Mouse (Mus musculus) hindbrain, embryonic 13.5 days (tissue): ENCODE measurements at regions not wholly inside any gene's neighbourhood (a gene's known extent, or its start where the extent isn't known, plus 50 kb on each side); places are given as distances from the start of the nearest gene placed in this dataset.

ENCODE experiments used
- ATAC-seq: fragments of 200-750 bp; cut with Nextera tagmentation; 2 replicates; pipeline ENCODE4 v1.8.0; 2017; ENCODE audit warnings: moderate TSS enrichment; ENCODE audit not compliant: low FRiP score
- H3K27ac ChIP-seq: fragments of 300-500 bp; sonication (generic); 2 replicates; pipeline ENCODE4 v1.5.1; 2015; ENCODE audit warnings: inconsistent platforms, mild to moderate bottlenecking, moderate library complexity
- H3K27me3 ChIP-seq: fragments of 300-500 bp; sonication (generic); 2 replicates; pipeline ENCODE4 v1.6.1; 2015; ENCODE audit warnings: mild to moderate bottlenecking, inconsistent platforms
- H3K36me3 ChIP-seq: fragments of 300-500 bp; sonication (generic); 2 replicates; pipeline ENCODE4 v1.6.1; 2015; ENCODE audit warnings: mild to moderate bottlenecking, inconsistent platforms
- H3K4me1 ChIP-seq: fragments of 300-500 bp; sonication (generic); replicated peaks from 2 replicates; pipeline ENCODE4 v1.6.1; 2015; ENCODE audit warnings: inconsistent platforms
- H3K4me2 ChIP-seq: fragments of 300-500 bp; sonication (generic); 2 replicates; pipeline ENCODE4 v1.6.1; 2015; ENCODE audit warnings: inconsistent platforms, mild to moderate bottlenecking, moderate library complexity
- H3K4me3 ChIP-seq: fragments of 300-500 bp; sonication (generic); 2 replicates; pipeline ENCODE4 v1.5.1; 2015; ENCODE audit warnings: mild to moderate bottlenecking, inconsistent platforms
- H3K9ac ChIP-seq: fragments of 300-500 bp; sonication (generic); 2 replicates; pipeline ENCODE4 v1.6.1; 2015; ENCODE audit warnings: mild to moderate bottlenecking, inconsistent platforms
- H3K9me3 ChIP-seq: fragments of 300-500 bp; sonication (generic); 2 replicates; pipeline ENCODE4 v1.6.1; 2016; ENCODE audit warnings: inconsistent platforms
- WGBS: fragments of 180-500 bp; shearing (Covaris S2); methylation state at CpG from one replicate; pipeline ENCODE4 v1.1.7; 2015; 5-methylcytosine and 5-hydroxymethylcytosine counted together

- no peak overlapping the region for H3K27ac ChIP-seq
- ATAC-seq, result no peak
- no peaks in the 10 kb centered on the region for H3K27me3 ChIP-seq
- no peaks in the 10 kb centered on the region for H3K36me3 ChIP-seq
- no peak overlapping the region for H3K9ac ChIP-seq
- WGBS, result 80% methylated on average over 6 of the region's 6 CpGs
- no peak overlapping the region for H3K4me3 ChIP-seq
- no peak overlapping the region for H3K4me2 ChIP-seq
- H3K4me1 ChIP-seq, result 0 out of 2 replicates have a peak, but pooled peaks cover 5% of the 10 kb centered on the region
- H3K9me3 ChIP-seq, result 0 out of 2 replicates have a peak, but pooled peaks cover 6% of the 10 kb centered on the region
Observed at GRCm38 (mm10) chr10:110586507-110586906, 130.5 kb upstream of the Nav3 start.

DNA sequence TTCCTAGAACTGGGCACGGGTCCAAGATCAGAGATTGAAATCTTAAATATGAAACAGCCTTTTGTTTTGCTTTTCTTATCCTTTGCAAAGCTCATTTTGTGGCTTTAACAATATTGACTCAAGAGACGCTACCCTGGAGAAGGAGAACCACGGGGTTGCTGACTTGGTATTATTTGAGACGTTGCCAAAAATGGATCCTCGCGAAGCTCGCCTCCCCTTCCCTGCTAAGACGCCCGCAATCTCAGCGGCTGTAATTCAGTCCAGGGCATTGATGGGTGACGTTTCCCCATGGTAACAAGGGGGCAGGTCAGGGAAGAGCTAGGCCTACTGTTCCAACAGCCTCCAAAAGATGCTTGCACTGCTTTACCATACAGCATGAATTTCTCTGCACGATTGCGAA lies 131.5 kb upstream of the Nav3 start:
- Histone ChIP-seq H3K36me3 (no peaks in the 10 kb centered on the region), H3K9ac (no peak overlapping the region), H3K4me1 (0 out of 2 replicates have a peak, but pooled peaks cover 5% of the 10 kb centered on the region), H3K4me3 (no peak overlapping the region), H3K9me3 (0 out of 2 replicates have a peak, but pooled peaks cover 6% of the 10 kb centered on the region), H3K27me3 (no peaks in the 10 kb centered on the region), H3K4me2 (no peak overlapping the region), H3K27ac (no peak overlapping the region)
- 61% methylated on average over 13 of the region's 13 CpGs for WGBS
- ATAC-seq, result no peak

DNA sequence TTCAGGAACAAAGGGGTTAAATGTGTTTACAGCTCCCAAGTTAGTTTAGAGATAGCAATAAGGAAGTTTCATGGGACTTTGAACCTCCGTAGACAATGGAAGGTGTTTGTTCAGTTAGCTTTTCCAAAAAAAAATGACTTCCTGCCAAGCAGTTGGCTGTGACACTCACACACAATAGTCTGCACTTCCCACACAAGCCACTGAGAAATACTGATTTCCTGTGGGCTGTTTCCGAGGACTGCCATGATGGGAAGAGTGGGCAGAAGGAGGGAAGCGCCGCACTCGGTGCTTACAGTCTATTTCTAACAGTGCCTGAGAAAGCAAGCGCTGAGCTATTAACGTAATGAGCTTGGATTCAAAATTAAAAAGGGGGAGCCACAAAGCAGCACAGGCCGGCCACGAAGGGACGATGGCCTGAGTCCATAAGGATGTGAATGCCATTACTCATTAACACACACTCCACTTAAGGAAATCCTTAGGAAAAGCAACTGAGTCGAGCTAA lies 144.4 kb upstream of the Nav3 start:
- Histone ChIP-seq H3K9me3 (no peaks in the 10 kb centered on the region), H3K4me2 (no peak overlapping the region)
- WGBS, result 81% methylated on average over 11 of the region's 11 CpGs

DNA sequence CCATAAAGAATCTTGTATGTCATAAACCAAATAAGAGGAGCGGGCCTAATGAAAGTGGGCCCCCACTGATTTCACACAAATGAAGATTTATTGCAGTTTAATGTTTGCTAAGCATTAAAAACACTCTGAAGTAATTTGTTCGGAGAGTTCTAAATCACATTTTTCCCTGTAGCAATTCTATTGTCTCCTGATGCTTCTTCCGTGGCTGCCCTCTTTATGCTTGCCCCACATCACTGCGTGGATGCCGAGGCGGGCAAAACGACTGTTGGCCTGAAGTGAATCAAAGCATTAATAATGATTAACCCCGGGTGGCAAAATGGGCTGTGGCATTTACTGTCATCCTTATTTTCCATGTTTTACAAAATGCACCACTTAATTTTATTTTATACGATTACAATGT lies 134.9 kb upstream of the E2f7 start:
- Histone ChIP-seq H3K27me3 (no peaks in the 10 kb centered on the region), H3K9ac (no peak overlapping the region), H3K4me3 (no peak overlapping the region), H3K27ac (no peak overlapping the region), H3K4me1 (peaks cover 9% of the 10 kb centered on the region; the same call in 1 of the 2 replicates), H3K4me2 (no peak overlapping the region), H3K9me3 (0 out of 2 replicates have a peak, but pooled peaks cover 4% of the 10 kb centered on the region), H3K36me3 (no peaks in the 10 kb centered on the region)
- 46% methylated on average over 9 of the region's 9 CpGs for WGBS
- ATAC-seq, result no peak

More for the DNA sequence above, 144.4 kb upstream of the Nav3 start:
- peak; percentile 36; the same call in 1 of the 2 replicates for ATAC-seq
- Histone ChIP-seq H3K4me1 (no peaks in the 10 kb centered on the region), H3K9ac (no peak overlapping the region), H3K27me3 (no peaks in the 10 kb centered on the region), H3K27ac (no peak overlapping the region), H3K4me3 (no peak overlapping the region), H3K36me3 (no peaks in the 10 kb centered on the region)

DNA sequence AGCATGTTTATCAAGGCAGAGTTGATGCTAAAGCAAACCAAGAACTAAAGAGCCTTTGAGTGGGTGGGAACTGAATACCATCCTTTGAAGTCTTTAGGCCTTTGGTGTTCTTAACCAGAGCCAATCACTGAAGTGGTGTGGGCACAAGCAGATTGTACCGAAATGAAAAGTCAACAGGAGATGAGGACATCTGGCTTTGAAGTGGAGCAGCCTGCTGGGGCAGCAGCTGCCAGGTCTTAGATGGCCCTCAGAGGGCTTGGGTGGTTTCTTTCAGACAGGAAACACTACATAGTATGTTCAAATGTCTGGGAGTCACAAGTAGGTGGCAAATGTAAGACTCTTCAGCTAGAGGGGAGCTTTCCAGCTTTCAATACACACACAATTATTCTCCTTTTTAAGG lies 128.2 kb upstream of the E2f7 start:
- 0 out of 2 replicates have a peak, but pooled peaks cover under 1% of the 10 kb centered on the region for H3K4me1 ChIP-seq
- no peak overlapping the region for H3K9ac ChIP-seq
- H3K4me2 ChIP-seq, result no peak overlapping the region
- H3K4me3 ChIP-seq, result no peak overlapping the region
- no peaks in the 10 kb centered on the region for H3K27me3 ChIP-seq
- no peaks in the 10 kb centered on the region for H3K36me3 ChIP-seq
- H3K9me3 ChIP-seq, result 0 out of 2 replicates have a peak, but pooled peaks cover 4% of the 10 kb centered on the region
- 36% methylated on average over 1 of the region's 1 CpGs for WGBS
- H3K27ac ChIP-seq, result no peak overlapping the region
- ATAC-seq, result no peak

- Histone ChIP-seq H3K4me2 (no peak overlapping the region), H3K4me1 (no peaks in the 10 kb centered on the region), H3K9ac (no peak overlapping the region), H3K36me3 (no peaks in the 10 kb centered on the region), H3K27me3 (no peaks in the 10 kb centered on the region), H3K27ac (no peak overlapping the region), H3K4me3 (no peak overlapping the region), H3K9me3 (no peaks in the 10 kb centered on the region)
- ATAC-seq, result no peak
- WGBS, result 91% methylated on average over 7 of the region's 7 CpGs
Observed at GRCm38 (mm10) chr10:110619193-110619592, 126.0 kb upstream of the E2f7 start.

- 79% methylated on average over 3 of the region's 3 CpGs for WGBS
- Histone ChIP-seq H3K4me2 (no peak overlapping the region), H3K9me3 (no peaks in the 10 kb centered on the region), H3K4me1 (no peaks in the 10 kb centered on the region), H3K4me3 (no peak overlapping the region), H3K27ac (no peak overlapping the region), H3K27me3 (no peaks in the 10 kb centered on the region), H3K36me3 (no peaks in the 10 kb centered on the region), H3K9ac (no peak overlapping the region)
- no peak for ATAC-seq
Observed at GRCm38 (mm10) chr10:110625644-110626043, 119.6 kb upstream of the E2f7 start.

GRCm38 (mm10) chr10:110640406-110640805 lies 104.8 kb upstream of the E2f7 start:
- WGBS, result 13% methylated on average over 10 of the region's 10 CpGs
- Histone ChIP-seq H3K4me3 (no peak overlapping the region), H3K9me3 (no peaks in the 10 kb centered on the region), H3K4me1 (peaks cover 5% of the 10 kb centered on the region; the same call in 1 of the 2 replicates), H3K9ac (no peak overlapping the region), H3K27ac (no peak overlapping the region), H3K4me2 (no peak overlapping the region), H3K36me3 (no peaks in the 10 kb centered on the region), H3K27me3 (no peaks in the 10 kb centered on the region)
- no peak for ATAC-seq

GRCm38 (mm10) chr10:110642065-110642690 lies 103.1 kb upstream of the E2f7 start:
- peaks cover 5% of the 10 kb centered on the region for H3K4me1 ChIP-seq
- 0 out of 2 replicates have a peak overlapping the region, but pooled peaks have one; percentile 2 for H3K4me2 ChIP-seq
- no peaks in the 10 kb centered on the region for H3K27me3 ChIP-seq
- H3K27ac ChIP-seq, result no peak overlapping the region
- ATAC-seq, result no peak
- no peaks in the 10 kb centered on the region for H3K36me3 ChIP-seq
- H3K9ac ChIP-seq, result no peak overlapping the region
- WGBS, result 64% methylated on average over 19 of the region's 19 CpGs
- H3K4me3 ChIP-seq, result no peak overlapping the region
- H3K9me3 ChIP-seq, result no peaks in the 10 kb centered on the region

- no peak overlapping the region for H3K4me3 ChIP-seq
- H3K9me3 ChIP-seq, result no peaks in the 10 kb centered on the region
- no peaks in the 10 kb centered on the region for H3K36me3 ChIP-seq
- H3K4me2 ChIP-seq, result no peak overlapping the region
- no peak overlapping the region for H3K27ac ChIP-seq
- 56% methylated on average over 7 of the region's 7 CpGs for WGBS
- no peaks in the 10 kb centered on the region; the same call in 1 of the 2 replicates for H3K4me1 ChIP-seq
- no peak overlapping the region for H3K9ac ChIP-seq
- H3K27me3 ChIP-seq, result no peaks in the 10 kb centered on the region
- ATAC-seq, result no peak
Observed at GRCm38 (mm10) chr10:110647603-110648002, 97.6 kb upstream of the E2f7 start.

DNA sequence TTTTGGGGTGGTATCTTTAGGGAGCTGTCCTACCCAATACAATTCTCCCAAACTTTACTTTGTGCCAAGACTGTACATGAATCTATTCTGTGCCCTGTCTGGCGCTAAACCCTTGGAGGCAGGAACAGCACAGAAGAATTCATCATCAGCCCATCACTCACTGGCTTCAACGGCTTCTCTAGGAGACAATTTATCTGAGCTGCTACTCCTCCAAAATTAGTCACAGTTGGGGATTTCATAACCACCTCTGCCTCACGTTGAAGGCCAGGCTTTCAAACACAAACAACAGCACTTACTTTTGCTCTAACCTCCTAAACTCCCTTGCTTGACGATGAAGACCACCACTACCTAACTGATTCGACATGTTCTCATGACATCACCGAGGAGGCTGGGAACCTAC lies 95.1 kb upstream of the E2f7 start:
- Histone ChIP-seq H3K9me3 (no peaks in the 10 kb centered on the region), H3K36me3 (no peaks in the 10 kb centered on the region), H3K4me3 (no peak overlapping the region), H3K27ac (no peak overlapping the region), H3K27me3 (no peaks in the 10 kb centered on the region), H3K4me1 (no peaks in the 10 kb centered on the region; the same call in 1 of the 2 replicates), H3K9ac (no peak overlapping the region), H3K4me2 (no peak overlapping the region)
- WGBS, result 66% methylated on average over 6 of the region's 6 CpGs
- ATAC-seq, result no peak

DNA sequence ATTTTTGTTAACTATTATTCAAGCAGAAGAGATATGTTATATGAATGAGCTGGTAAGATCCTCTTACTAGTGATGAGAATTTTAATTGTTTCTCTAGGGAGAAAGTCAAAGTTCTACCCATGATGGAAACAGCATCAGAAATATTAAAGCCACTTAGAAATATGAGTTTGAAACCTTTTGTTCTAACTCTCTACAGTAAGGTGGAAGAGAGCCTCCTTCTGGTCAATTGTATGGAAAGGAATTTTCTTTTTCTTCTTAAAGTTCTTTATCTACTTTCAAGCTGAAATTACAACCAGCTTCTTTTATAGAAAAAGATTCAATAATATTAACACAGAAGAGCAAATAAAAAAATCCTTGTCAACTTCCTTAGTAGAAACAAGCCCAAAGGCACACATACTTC lies 94.4 kb upstream of the E2f7 start:
- no peak overlapping the region for H3K4me3 ChIP-seq
- no peaks in the 10 kb centered on the region for H3K9me3 ChIP-seq
- H3K4me2 ChIP-seq, result no peak overlapping the region
- no peaks in the 10 kb centered on the region for H3K36me3 ChIP-seq
- H3K27me3 ChIP-seq, result no peaks in the 10 kb centered on the region
- no peak for ATAC-seq
- no peaks in the 10 kb centered on the region; the same call in 1 of the 2 replicates for H3K4me1 ChIP-seq
- no peak overlapping the region for H3K27ac ChIP-seq
- H3K9ac ChIP-seq, result no peak overlapping the region

DNA sequence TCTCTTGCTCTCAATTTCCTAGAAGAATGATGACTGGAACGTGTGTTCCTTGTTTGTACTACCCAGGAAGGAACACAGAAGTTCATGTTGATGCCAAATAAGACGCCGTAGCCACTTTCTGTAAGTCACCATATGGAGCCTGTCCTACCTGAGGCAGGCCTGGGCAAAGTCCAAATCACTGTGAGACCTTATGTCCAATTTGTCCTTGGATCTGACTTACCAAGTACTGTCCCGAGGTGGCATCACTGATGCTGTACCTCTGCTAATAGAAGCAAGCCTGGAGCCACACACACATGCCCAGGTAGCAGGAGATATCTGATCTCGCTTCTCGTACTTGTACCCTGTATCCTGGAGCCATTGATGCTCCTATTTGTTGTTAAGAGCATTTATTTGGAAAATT lies 91.2 kb upstream of the E2f7 start:
- no peaks in the 10 kb centered on the region for H3K9me3 ChIP-seq
- no peak for ATAC-seq
- 89% methylated on average over 6 of the region's 6 CpGs for WGBS

More for the DNA sequence above, 91.2 kb upstream of the E2f7 start:
- Histone ChIP-seq H3K9ac (no peak overlapping the region), H3K27me3 (no peaks in the 10 kb centered on the region), H3K4me2 (no peak overlapping the region), H3K27ac (no peak overlapping the region), H3K36me3 (no peaks in the 10 kb centered on the region), H3K4me1 (no peaks in the 10 kb centered on the region), H3K4me3 (no peak overlapping the region)
